Mouse (Mus musculus) frontal cortex, adult (tissue): ENCODE measurements around the gene C130050O18Rik.

Source experiments
- ATAC-seq: cut with Nextera tagmentation; 2 replicates; pipeline ENCODE4 v1.9.2; 2017; ENCODE audit warnings: mild to moderate bottlenecking, moderate library complexity, mixed read lengths; ENCODE audit not compliant: low TSS enrichment

The C130050O18Rik gene

DNA sequence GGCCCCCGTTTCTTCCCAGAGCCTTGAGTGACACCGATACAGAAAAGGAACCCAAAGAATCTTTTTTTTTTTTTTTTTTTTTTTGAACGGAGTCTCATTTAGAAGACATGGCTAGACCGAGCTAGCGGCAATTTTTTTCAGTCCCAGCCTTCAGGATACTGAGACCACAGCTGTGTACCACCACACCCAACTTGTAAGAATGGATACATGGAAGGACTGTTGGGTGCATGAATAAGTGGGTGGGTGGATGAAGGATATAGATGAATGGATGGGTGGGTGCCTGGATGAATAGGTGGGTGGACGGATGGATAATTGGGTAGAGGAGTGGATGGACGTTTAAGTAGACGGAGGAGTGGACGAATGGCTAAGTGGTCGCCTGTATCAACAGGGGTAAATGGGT, 54.9 kb downstream of the C130050O18Rik start:
- ATAC-seq: no peak

DNA sequence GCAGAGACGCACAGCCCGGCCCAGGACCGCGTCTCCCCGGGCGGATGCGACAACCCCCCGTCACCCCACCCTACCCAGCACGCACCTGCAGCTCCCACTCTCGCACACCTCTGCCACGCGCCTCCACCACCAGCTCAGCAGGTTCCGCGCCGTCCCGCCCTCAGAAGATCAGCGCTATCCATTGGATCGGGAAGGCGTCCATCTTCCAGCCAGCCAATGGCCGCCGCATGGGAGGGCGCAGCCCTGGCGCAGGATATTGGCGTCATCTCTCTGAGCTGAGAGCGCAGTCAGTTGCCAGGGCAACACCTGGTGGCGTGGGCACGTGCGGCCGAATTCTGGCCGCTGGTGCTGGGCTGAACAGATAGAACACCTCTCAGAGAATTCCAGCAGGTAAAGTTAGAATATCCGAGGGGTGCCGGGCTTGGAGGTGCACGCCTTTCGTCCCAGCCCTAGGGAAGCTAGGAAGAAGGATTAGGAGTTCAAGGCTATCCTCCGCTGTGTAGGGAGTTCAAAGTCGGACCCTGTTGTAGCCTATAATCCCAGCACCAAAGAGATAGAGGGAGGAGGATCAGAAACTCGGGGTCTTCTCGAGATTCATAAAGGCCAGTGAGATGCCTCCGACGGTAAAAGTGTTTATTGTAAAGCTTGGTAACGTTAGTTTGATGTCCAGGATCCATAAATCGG, 55.4 kb downstream of the C130050O18Rik start, which contains the start of gene 3110082I17Rik:
Gene 3110082I17Rik, minus strand, starts transcription at position 144 of the 684 bp plus-strand sequence.
- peak; percentile 97 for ATAC-seq

DNA sequence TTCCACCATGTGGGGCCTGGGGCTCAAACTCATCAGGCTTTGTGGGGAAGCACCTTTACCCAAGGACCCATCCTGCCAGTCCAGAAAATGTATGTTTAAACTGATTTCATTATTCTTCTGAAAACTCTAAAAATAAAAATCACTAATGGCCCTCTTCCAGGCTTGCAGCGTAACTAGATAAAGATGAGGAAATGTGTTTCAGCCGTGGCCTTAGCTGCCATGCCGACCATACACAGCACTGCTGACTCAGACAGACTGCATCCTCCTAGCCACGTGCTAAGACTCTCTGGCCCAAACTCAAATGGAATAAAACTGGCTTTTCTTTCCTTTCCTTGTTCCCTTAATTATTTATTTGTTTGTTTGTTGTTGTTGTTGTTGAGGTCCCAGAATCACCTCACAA, 59.8 kb downstream of the C130050O18Rik start:
- ATAC-seq: no peak
